Mouse (Mus musculus) kidney, embryonic 14.5 days (tissue): ENCODE data around the gene 2010111I01Rik. TPM values are rescaled to one million over a fixed set of nuclear protein-coding genes. Genes with fewer than 3 reads are reported as not detected.

Experiments used
- ATAC-seq: fragments of 200-750 bp; cut with Nextera tagmentation; 2 replicates; pipeline ENCODE4 v1.8.0; 2017; ENCODE audit warnings: moderate number of reproducible peaks, mild to moderate bottlenecking, moderate TSS enrichment, moderate library complexity; ENCODE audit not compliant: low FRiP score, low TSS enrichment
- H3K27ac ChIP-seq: fragments of 300-500 bp; sonication (generic); 2 replicates; pipeline ENCODE4 v1.5.1; 2014; ENCODE audit warnings: low read depth, mild to moderate bottlenecking, low read length, moderate library complexity, mixed read lengths
- H3K27me3 ChIP-seq: fragments of 300-500 bp; sonication (generic); 2 replicates; pipeline ENCODE4 v1.6.1; 2014; ENCODE audit warnings: mild to moderate bottlenecking, low read length; ENCODE audit not compliant: control insufficient read depth, insufficient read depth
- H3K36me3 ChIP-seq: fragments of 300-500 bp; sonication (generic); 2 replicates; pipeline ENCODE4 v1.6.1; 2014; ENCODE audit warnings: low read length, mixed read lengths; ENCODE audit not compliant: control insufficient read depth, insufficient read depth
- H3K4me1 ChIP-seq: fragments of 300-500 bp; sonication (generic); 2 replicates; pipeline ENCODE4 v1.6.1; 2014; ENCODE audit warnings: low read length, mixed read lengths; ENCODE audit not compliant: control insufficient read depth, insufficient read depth
- H3K4me2 ChIP-seq: fragments of 300-500 bp; sonication (generic); replicated peaks from 2 replicates; pipeline ENCODE4 v1.6.1; 2014; ENCODE audit warnings: low read depth, mild to moderate bottlenecking, low read length
- H3K4me3 ChIP-seq: fragments of 300-500 bp; sonication (generic); 2 replicates; pipeline ENCODE4 v1.5.1; 2014; ENCODE audit warnings: mild to moderate bottlenecking, low read length
- H3K9ac ChIP-seq: fragments of 300-500 bp; sonication (generic); 2 replicates; pipeline ENCODE4 v1.6.1; 2014; ENCODE audit warnings: low read depth, mild to moderate bottlenecking, low read length, moderate library complexity
- H3K9me3 ChIP-seq: fragments of 300-500 bp; sonication (generic); 2 replicates; pipeline ENCODE4 v1.6.1; 2016; ENCODE audit warnings: low read length; ENCODE audit not compliant: control insufficient read depth
- WGBS: fragments of 180-500 bp; shearing (Covaris S2); extraction: QIAGEN DNeasy Blood & Tissue Kit; methylation state at CpG from one replicate; pipeline ENCODE4 v1.1.7; 2014; 5-methylcytosine and 5-hydroxymethylcytosine counted together
- polyA plus RNA-seq: library from polyadenylated mRNA; unstranded; fragments of >200 nt; fragmentation: Nextera tagmentation; extraction: Ambion mirVana; gene quantifications from 2 replicates; pipeline ENCODE4 v1.2.1, GENCODE M21; 2014

The 2010111I01Rik gene
- polyA plus RNA-seq, 1 experiment from 2014 or later, result 153 TPM

DNA sequence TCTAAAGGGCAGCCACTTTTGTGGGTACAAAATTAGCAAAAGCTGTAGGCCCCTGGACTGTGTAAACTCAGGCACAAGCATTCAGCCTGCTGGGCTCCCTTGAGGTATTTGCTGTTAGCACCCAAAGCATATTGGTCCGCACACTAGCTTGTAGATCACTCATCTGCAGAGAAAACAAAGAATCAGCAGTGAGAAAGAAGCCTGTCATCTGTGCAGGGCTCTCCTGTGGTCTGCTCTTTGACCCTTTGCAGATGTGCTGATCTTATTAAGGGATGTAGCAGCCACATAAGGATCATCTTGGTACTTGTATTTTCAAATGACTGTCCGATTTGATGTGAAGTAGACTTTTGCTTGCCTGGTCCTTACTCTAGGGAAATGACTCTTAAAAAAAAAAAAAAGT lies 126.6 kb downstream of the 2010111I01Rik start:
- Histone ChIP-seq H3K4me3 (no peak overlapping the region), H3K27ac (no peak overlapping the region), H3K36me3 (no peaks in the 10 kb centered on the region), H3K9ac (no peak overlapping the region), H3K9me3 (no peaks in the 10 kb centered on the region), H3K4me1 (peaks cover 6% of the 10 kb centered on the region; the same call in 1 of the 2 replicates), H3K4me2 (no peak overlapping the region), H3K27me3 (no peaks in the 10 kb centered on the region)
- 85% methylated on average over 2 of the region's 2 CpGs for WGBS
- no peak for ATAC-seq

- H3K9ac ChIP-seq, result no peak overlapping the region
- H3K27me3 ChIP-seq, result no peaks in the 10 kb centered on the region
- WGBS, result 81% methylated on average over 2 of the region's 2 CpGs
- no peak overlapping the region for H3K27ac ChIP-seq
- H3K36me3 ChIP-seq, result no peaks in the 10 kb centered on the region
- H3K4me2 ChIP-seq, result no peak overlapping the region
- no peaks in the 10 kb centered on the region for H3K9me3 ChIP-seq
- no peak overlapping the region for H3K4me3 ChIP-seq
- H3K4me1 ChIP-seq, result peaks cover 6% of the 10 kb centered on the region; the same call in 1 of the 2 replicates
- no peak for ATAC-seq
Observed at GRCm38 (mm10) chr13:63092299-63092698, 127.6 kb downstream of the 2010111I01Rik start.

- H3K27me3 ChIP-seq, result no peaks in the 10 kb centered on the region
- H3K9ac ChIP-seq, result no peak overlapping the region
- no peak overlapping the region for H3K27ac ChIP-seq
- 72% methylated on average over 2 of the region's 2 CpGs for WGBS
- H3K4me1 ChIP-seq, result peaks cover 6% of the 10 kb centered on the region; the same call in 1 of the 2 replicates
- no peak overlapping the region for H3K4me3 ChIP-seq
- no peaks in the 10 kb centered on the region for H3K9me3 ChIP-seq
- no peak for ATAC-seq
- H3K36me3 ChIP-seq, result no peaks in the 10 kb centered on the region
- H3K4me2 ChIP-seq, result no peak overlapping the region
Observed at GRCm38 (mm10) chr13:63092874-63093273, 128.2 kb downstream of the 2010111I01Rik start.

DNA sequence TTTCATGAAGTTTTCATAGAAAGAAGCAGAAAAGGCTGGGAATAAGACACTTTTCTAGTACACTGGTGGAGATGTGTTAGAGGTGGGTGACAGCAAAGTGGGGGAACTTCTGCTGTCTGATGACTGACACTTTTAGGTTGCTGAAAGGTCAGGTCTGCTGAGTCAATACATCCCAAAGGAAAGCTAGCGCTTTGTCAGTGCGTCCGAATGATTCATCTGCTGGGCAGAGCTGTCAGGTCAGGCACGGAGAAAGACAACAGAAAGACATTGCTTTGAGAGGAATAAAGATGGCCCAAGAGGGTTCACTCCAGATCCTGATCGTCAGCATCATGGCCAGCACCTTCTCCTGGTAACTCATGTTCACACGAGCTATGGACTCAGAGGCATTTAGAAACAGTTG lies 128.9 kb downstream of the 2010111I01Rik start:
- no peak overlapping the region for H3K27ac ChIP-seq
- 63% methylated on average over 6 of the region's 6 CpGs for WGBS
- H3K4me3 ChIP-seq, result no peak overlapping the region
- no peaks in the 10 kb centered on the region for H3K36me3 ChIP-seq
- H3K9ac ChIP-seq, result no peak overlapping the region
- H3K9me3 ChIP-seq, result no peaks in the 10 kb centered on the region
- no peaks in the 10 kb centered on the region for H3K27me3 ChIP-seq
- peaks cover 6% of the 10 kb centered on the region; the same call in 1 of the 2 replicates for H3K4me1 ChIP-seq
- no peak overlapping the region for H3K4me2 ChIP-seq
- no peak for ATAC-seq

DNA sequence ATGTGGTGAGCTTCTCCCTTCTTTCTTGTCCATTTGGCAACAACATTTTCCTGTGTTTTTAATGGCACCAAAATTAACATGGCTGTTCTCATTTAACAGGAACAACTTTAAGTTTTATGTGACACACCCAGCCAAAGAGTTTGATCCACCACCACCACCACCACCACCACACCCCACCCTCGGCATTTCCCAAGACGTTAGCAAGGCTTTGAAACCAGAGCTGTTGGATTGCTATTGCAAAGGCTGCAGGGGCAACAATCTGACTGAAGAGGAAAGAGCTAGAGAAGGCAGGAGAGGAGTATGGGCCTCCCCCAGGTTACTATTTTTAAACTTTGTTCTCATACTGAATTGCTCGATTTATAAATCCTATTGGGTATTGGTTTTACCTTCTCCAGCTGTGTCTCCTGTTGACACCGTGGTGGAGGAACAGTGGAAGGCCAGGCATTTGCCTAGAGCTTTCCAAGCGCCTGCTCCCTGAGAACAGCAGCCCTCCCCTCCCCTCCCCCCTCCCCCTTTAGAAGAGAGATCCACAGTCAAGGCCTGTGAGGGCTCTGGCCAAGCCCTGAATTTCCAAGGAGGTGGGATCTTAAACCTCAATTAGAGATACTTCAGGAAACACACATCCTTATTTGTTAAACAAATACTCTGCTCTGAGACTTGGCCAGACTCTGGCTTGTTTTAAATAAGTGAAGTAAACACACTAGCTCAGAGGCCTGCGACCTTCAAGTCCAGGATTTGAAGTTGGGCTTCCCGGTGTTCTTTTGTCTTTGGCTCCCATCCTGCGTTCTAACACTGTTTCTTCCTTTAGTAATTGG lies 129.8 kb downstream of the 2010111I01Rik start:
- whole genome bisulfite sequencing, result 25% methylated on average over 8 of the region's 8 CpGs
- ATAC-seq, result 0 out of 2 replicates have a peak, but pooled peaks have one; percentile 52
- H3K36me3 ChIP-seq, result no peaks in the 10 kb centered on the region
- H3K9me3 ChIP-seq, result no peaks in the 10 kb centered on the region
- H3K9ac ChIP-seq, result no peak overlapping the region
- H3K27me3 ChIP-seq, result no peaks in the 10 kb centered on the region
- no peak overlapping the region for H3K4me2 ChIP-seq
- 0 out of 2 replicates have a peak overlapping the region, but pooled peaks have one; percentile 8 for H3K27ac ChIP-seq
- no peak overlapping the region for H3K4me3 ChIP-seq
- H3K4me1 ChIP-seq, result peaks cover 6% of the 10 kb centered on the region; the same call in 1 of the 2 replicates

DNA sequence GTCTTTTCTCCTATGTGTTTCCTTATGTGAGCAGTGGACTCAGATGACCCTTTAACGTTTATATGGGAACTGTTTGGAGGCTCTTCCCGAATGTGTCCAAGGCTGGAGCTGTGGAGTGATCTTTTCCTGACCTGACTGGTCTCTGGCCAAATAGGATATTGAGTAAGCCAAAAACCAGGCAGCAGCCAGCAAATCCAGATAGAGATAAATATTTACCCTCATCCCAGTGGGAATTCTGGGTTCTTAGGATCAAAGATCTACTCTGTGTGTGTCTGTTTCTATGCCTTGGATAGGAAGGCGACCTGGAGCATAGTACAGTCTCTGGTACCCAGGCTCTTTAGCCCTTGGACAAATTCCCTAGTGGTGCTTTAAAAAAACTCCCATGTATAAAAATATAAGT lies 132.1 kb downstream of the 2010111I01Rik start:
- WGBS, result 49% methylated on average over 3 of the region's 3 CpGs
- 0 out of 2 replicates have a peak, but pooled peaks have one; percentile 46 for ATAC-seq
- no peak overlapping the region for H3K4me3 ChIP-seq
- H3K27me3 ChIP-seq, result no peaks in the 10 kb centered on the region
- no peak overlapping the region for H3K27ac ChIP-seq
- H3K9ac ChIP-seq, result no peak overlapping the region
- H3K4me2 ChIP-seq, result no peak overlapping the region
- H3K4me1 ChIP-seq, result peaks cover 6% of the 10 kb centered on the region; the same call in 1 of the 2 replicates
- no peaks in the 10 kb centered on the region for H3K9me3 ChIP-seq
- H3K36me3 ChIP-seq, result no peaks in the 10 kb centered on the region

DNA sequence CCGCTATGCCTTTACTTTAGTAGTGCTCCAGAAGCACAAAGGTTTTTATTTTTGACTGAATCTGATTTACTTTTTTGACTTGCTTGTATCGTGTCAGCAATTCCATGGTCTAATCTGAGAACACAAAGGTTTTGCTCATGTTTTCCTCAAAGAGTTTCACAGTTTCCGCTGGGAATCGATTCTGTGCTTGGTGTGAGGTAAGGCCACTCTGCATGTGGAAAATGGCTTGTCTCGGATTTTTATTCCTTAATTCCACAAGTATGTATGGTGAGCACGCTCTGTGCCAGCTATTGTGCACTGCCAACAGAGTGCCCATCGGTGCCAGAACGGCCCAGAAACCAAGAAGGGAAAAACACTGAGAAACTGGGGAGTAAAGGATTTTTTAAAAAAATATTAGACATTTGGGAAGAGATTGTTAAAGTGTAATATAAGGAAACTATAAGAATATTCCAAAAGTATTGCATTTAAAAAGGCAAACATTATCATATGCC lies 132.8 kb downstream of the 2010111I01Rik start:
- Histone ChIP-seq H3K36me3 (no peaks in the 10 kb centered on the region), H3K27ac (no peak overlapping the region), H3K9ac (no peak overlapping the region), H3K27me3 (no peaks in the 10 kb centered on the region), H3K4me2 (no peak overlapping the region), H3K4me3 (no peak overlapping the region), H3K4me1 (peaks cover 6% of the 10 kb centered on the region; the same call in 1 of the 2 replicates), H3K9me3 (no peaks in the 10 kb centered on the region)
- 89% methylated on average over 8 of the region's 8 CpGs for WGBS
- ATAC-seq, result no peak

- ATAC-seq, result no peak
- Histone ChIP-seq H3K27me3 (no peaks in the 10 kb centered on the region), H3K4me2 (no peak overlapping the region), H3K4me1 (no peaks in the 10 kb centered on the region), H3K36me3 (no peaks in the 10 kb centered on the region), H3K9ac (no peak overlapping the region), H3K27ac (no peak overlapping the region), H3K9me3 (no peaks in the 10 kb centered on the region), H3K4me3 (no peak overlapping the region)
- WGBS, result 79% methylated on average over 12 of the region's 12 CpGs
Observed at GRCm38 (mm10) chr13:63101761-63102160, 137.1 kb downstream of the 2010111I01Rik start.
